Mouse (Mus musculus): ENCODE data around the gene Snx33.

- TF ChIP-seq MYC (IDR thresholded peaks at IDR 0.05; ENCODE audit: low read depth, low read length) (no peak), POLR2A (IDR thresholded peaks at IDR 0.05; ENCODE audit: low read depth, low read length) (no peak), CTCF (conservative IDR thresholded peaks at IDR 0.05 in 1 of 2, IDR thresholded peaks at IDR 0.05 in 1 of 2; ENCODE audit: low read depth in 2 of 2, low read length in 2 of 2) (no peak)
Observed at GRCm38 (mm10) chr9:56871191-56871590, 57.0 kb downstream of the Snx33 start.

Measured in CH12.LX (cell line).